Mouse (Mus musculus): ENCODE results near the gene Olfr9. TPM values are rescaled to one million over a fixed set of nuclear protein-coding genes. Genes with fewer than 3 reads are reported as not detected.
A peak's percentile ranks its signal among the peaks of the same experiment; 100 is the strongest.

Olfr9 gene
- polyA plus RNA-seq, 1 experiment from 2014 or later, result not detected

DNA sequence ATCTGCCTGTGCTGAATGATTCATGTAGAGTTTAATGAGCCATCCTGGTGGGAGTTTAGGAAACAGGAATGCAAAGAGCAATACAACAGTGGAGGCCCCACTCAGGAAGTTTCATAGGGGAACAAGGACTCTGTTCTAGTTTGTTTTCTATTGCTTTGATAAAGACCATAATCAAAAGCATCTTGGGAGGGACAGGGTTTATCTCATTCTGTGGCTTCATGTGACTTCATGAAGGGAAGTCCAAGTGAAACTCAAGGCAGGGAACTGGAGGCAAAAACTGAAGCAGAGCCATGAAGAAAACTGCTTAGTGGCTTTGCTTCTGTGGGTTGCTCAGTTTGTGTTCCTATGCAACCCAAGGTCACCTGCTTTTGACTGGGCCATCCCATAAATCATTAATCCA is 25.2 kb downstream of the Olfr9 start:
- Histone ChIP-seq H3K27me3 (no peaks in the 10 kb centered on the region), H3K4me2 (no peak overlapping the region), H3K9me3 (no peaks in the 10 kb centered on the region), H3K36me3 (no peaks in the 10 kb centered on the region), H3K9ac (no peak overlapping the region), H3K4me1 (replicated peaks) (no peaks in the 10 kb centered on the region), H3K4me3 (no peak overlapping the region), H3K27ac (replicated peaks) (no peak overlapping the region)
- no peak for ATAC-seq (ENCODE audit: low FRiP score, low read depth)

DNA sequence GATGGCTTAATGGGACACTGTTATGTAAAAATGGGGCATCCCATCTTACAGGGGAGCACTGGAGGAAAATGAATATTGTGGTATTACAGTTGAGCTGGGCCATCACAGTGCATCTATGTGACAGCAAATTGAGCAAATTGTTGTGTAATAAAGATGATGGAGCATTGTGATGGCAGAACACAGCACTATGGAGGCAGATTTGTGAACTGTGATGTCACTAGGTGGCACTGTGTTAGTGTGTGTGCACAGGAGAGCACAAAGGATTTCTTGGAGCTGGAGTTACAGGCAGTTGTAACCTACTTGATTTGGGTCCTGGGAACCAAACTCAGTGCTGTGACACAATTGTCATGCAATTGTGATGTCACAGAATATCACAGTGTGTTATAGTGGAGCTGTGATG is 34.1 kb downstream of the Olfr9 start:
- Histone ChIP-seq H3K9ac (no peak overlapping the region), H3K4me2 (no peak overlapping the region), H3K27ac (replicated peaks) (no peak overlapping the region), H3K27me3 (no peaks in the 10 kb centered on the region), H3K4me3 (no peak overlapping the region), H3K4me1 (replicated peaks) (no peaks in the 10 kb centered on the region), H3K9me3 (no peaks in the 10 kb centered on the region), H3K36me3 (no peaks in the 10 kb centered on the region)
- ATAC-seq (ENCODE audit: low FRiP score, low read depth), result peak; percentile 27; the same call in 1 of the 2 replicates

DNA sequence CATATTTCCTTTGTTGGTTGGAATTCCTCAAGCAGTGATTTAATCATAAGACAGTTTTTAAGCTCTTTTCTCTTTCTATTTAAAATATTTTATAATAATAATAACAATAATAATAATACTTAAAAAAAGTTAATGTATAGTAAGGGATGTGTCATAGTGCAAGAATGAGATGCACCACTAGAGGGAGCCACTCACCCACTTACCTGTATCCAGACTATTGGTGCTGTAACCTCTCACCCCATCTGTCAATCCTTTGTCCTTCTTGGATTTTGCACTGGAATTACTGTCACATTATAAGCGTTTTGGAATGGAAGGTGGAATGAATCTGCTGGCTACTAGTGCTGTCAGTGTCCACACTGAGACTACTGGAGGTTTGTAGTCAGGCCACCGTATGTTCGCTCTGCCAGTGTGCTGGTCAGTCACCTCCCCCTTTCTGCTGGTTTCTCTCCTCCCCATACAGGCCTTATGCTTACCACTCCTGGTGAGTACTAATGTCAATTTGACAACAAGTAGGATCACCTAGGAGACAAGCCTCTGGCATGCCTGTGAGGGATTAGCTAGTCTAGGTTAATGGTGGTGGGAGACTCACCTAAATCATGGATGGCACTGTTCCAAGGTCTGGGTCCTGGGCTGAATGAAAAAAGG is 36.9 kb downstream of the Olfr9 start:
- no peaks in the 10 kb centered on the region for H3K36me3 ChIP-seq
- WGBS, result 61% methylated on average over 3 of the region's 3 CpGs
- no peak overlapping the region for H3K4me2 ChIP-seq
- no peak overlapping the region for H3K9ac ChIP-seq
- no peaks in the 10 kb centered on the region for H3K9me3 ChIP-seq
- ATAC-seq (ENCODE audit: low FRiP score, low read depth), result peak; percentile 84; the same call in 1 of the 2 replicates
- no peaks in the 10 kb centered on the region for H3K4me1 ChIP-seq (replicated peaks)
- no peak overlapping the region for H3K4me3 ChIP-seq
- no peak overlapping the region for H3K27ac ChIP-seq (replicated peaks)
- H3K27me3 ChIP-seq, result no peaks in the 10 kb centered on the region

DNA sequence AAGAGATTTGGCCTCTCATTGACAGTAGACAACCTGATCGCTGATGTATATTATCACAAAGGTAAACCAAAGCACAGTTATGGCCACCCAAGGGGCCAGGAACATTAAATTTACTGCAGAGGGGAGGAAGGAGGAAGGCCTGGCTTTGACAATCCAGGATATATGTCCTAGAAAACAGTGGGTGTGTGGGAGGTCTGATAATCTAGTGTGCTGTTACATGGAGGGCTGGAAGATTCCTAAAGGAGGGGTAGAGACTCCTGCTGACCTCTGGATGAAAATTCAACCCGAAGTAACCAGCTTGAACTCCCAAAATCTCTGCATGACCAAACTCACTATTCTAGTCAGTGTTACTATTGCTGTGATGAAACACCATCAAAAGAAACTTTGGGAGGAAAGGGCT is 39.1 kb downstream of the Olfr9 start:
- no peak for ATAC-seq (ENCODE audit: low FRiP score, low read depth)
- WGBS, result 84% methylated on average over 2 of the region's 2 CpGs

DNA sequence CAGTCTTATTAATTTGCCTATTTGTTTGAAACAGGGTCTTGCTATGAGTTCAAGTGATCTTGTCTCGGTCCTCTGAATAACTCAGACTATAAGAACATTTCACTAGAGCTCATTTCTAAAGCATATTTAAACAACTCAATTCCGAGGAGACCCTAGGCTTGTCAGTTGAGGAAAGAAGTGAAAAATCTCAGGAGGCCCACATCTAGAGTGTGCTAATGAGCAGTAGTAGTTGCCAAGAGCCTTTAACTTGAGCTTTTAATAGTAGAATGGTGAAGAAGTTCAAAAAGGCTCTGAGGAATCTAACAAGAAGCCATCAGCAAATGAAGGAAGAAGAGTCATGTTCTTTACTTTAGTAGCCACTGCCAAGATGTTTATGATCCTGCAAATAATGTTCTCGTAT is 50.6 kb downstream of the Olfr9 start, which contains the start of gene Olfr764-ps1:
Olfr764-ps1 (minus strand) TSS at position 101 of the 400 bp plus-strand sequence.
- no peak within 1 kb of the TSS for H3K27ac ChIP-seq (replicated peaks)
- no peak within 1 kb of the TSS for H3K4me2 ChIP-seq
- H3K4me3 ChIP-seq, result no peak within 1 kb of the TSS
- H3K27me3 ChIP-seq, result no peaks in the 10 kb centered on the region
- 86% methylated on average over 3 of the region's 3 CpGs for WGBS
- no peaks in the 10 kb centered on the region for H3K36me3 ChIP-seq
- H3K4me1 ChIP-seq (replicated peaks), result no peaks in the 10 kb centered on the region
- H3K9ac ChIP-seq, result no peak within 1 kb of the TSS
- no peaks in the 10 kb centered on the region for H3K9me3 ChIP-seq
- ATAC-seq (ENCODE audit: low FRiP score, low read depth), result no peak

More for the DNA sequence above, 39.1 kb downstream of the Olfr9 start:
- no peak overlapping the region for H3K9ac ChIP-seq
- H3K4me2 ChIP-seq, result no peak overlapping the region
- H3K9me3 ChIP-seq, result no peaks in the 10 kb centered on the region
- H3K27ac ChIP-seq (replicated peaks), result no peak overlapping the region
- H3K36me3 ChIP-seq, result no peaks in the 10 kb centered on the region
- no peak overlapping the region for H3K4me3 ChIP-seq
- no peaks in the 10 kb centered on the region for H3K27me3 ChIP-seq
- no peaks in the 10 kb centered on the region for H3K4me1 ChIP-seq (replicated peaks)

Other genes with a start within 250 kb of the Olfr9 start
- gene Dgka, start 244.6 kb upstream of the Olfr9 start, polyA plus RNA-seq (2015; fragmentation: Nextera tagmentation; extraction: Ambion mirVana), result 7.7 and 8.9 TPM in 2 replicates
- gene Pym1, start 241.5 kb upstream of the Olfr9 start, polyA plus RNA-seq (2015; fragmentation: Nextera tagmentation; extraction: Ambion mirVana), result 44.5 and 47.0 TPM in 2 replicates
- gene Mmp19, start 198.5 kb upstream of the Olfr9 start, polyA plus RNA-seq (2015; fragmentation: Nextera tagmentation; extraction: Ambion mirVana), result 0.73 and 0.98 TPM in 2 replicates
- gene Dnajc14, start 185.4 kb upstream of the Olfr9 start, polyA plus RNA-seq (2015; fragmentation: Nextera tagmentation; extraction: Ambion mirVana), result 50.5 and 51.9 TPM in 2 replicates
- gene Tmem198b, start 185.1 kb upstream of the Olfr9 start, polyA plus RNA-seq (2015; fragmentation: Nextera tagmentation; extraction: Ambion mirVana), result 17.0 and 19.9 TPM in 2 replicates
- gene Sarnp, start 172.1 kb upstream of the Olfr9 start, polyA plus RNA-seq (2015; fragmentation: Nextera tagmentation; extraction: Ambion mirVana), result 146 and 151 TPM in 2 replicates
- 28.1 and 28.8 TPM in 2 replicates for gene Ormdl2, start 167.8 kb upstream of the Olfr9 start, polyA plus RNA-seq (2015; fragmentation: Nextera tagmentation; extraction: Ambion mirVana)
- 8.6 and 8.9 TPM in 2 replicates for gene Gdf11, start 97.7 kb upstream of the Olfr9 start, polyA plus RNA-seq (2015; fragmentation: Nextera tagmentation; extraction: Ambion mirVana)
- gene Cd63, start 88.4 kb upstream of the Olfr9 start, polyA plus RNA-seq (2015; fragmentation: Nextera tagmentation; extraction: Ambion mirVana), result 262 and 274 TPM in 2 replicates
- gene Rdh5, start 66.5 kb upstream of the Olfr9 start, polyA plus RNA-seq (2015; fragmentation: Nextera tagmentation; extraction: Ambion mirVana), result 20.9 and 22.1 TPM in 2 replicates
- gene Bloc1s1, start 65.4 kb upstream of the Olfr9 start, polyA plus RNA-seq (2015; fragmentation: Nextera tagmentation; extraction: Ambion mirVana), result 266 and 268 TPM in 2 replicates
- 8.9 TPM in 2 replicates for gene Itga7, start 55.6 kb upstream of the Olfr9 start, polyA plus RNA-seq (2015; fragmentation: Nextera tagmentation; extraction: Ambion mirVana)
- gene Mettl7b, start 28.4 kb upstream of the Olfr9 start, polyA plus RNA-seq (2015; fragmentation: Nextera tagmentation; extraction: Ambion mirVana), result not detected in 2 replicates
- not detected in 2 replicates for gene Olfr763, start 21.4 kb downstream of the Olfr9 start, polyA plus RNA-seq (2015; fragmentation: Nextera tagmentation; extraction: Ambion mirVana)
- gene Olfr764-ps1, start 50.5 kb downstream of the Olfr9 start, polyA plus RNA-seq (2015; fragmentation: Nextera tagmentation; extraction: Ambion mirVana), result not detected in 2 replicates
- not detected in 2 replicates for gene Olfr765, start 60.6 kb downstream of the Olfr9 start, polyA plus RNA-seq (2015; fragmentation: Nextera tagmentation; extraction: Ambion mirVana)
- gene Olfr766-ps1, start 79.5 kb downstream of the Olfr9 start, polyA plus RNA-seq (2015; fragmentation: Nextera tagmentation; extraction: Ambion mirVana), result not detected in 2 replicates
- not detected in 2 replicates for gene Olfr767, start 93.5 kb downstream of the Olfr9 start, polyA plus RNA-seq (2015; fragmentation: Nextera tagmentation; extraction: Ambion mirVana)
- gene Olfr768, start 109.9 kb downstream of the Olfr9 start, polyA plus RNA-seq (2015; fragmentation: Nextera tagmentation; extraction: Ambion mirVana), result not detected in 2 replicates
- gene Olfr769, start 128.4 kb downstream of the Olfr9 start, polyA plus RNA-seq (2015; fragmentation: Nextera tagmentation; extraction: Ambion mirVana), result not detected in 2 replicates
- not detected in 2 replicates for gene Olfr770, start 149.6 kb downstream of the Olfr9 start, polyA plus RNA-seq (2015; fragmentation: Nextera tagmentation; extraction: Ambion mirVana)
- gene Olfr771, start 175.3 kb downstream of the Olfr9 start, polyA plus RNA-seq (2015; fragmentation: Nextera tagmentation; extraction: Ambion mirVana), result not detected in 2 replicates
- gene Olfr772, start 188.5 kb downstream of the Olfr9 start, polyA plus RNA-seq (2015; fragmentation: Nextera tagmentation; extraction: Ambion mirVana), result not detected in 2 replicates
- gene Olfr773, start 198.0 kb downstream of the Olfr9 start, polyA plus RNA-seq (2015; fragmentation: Nextera tagmentation; extraction: Ambion mirVana), result not detected in 2 replicates
- gene Olfr774, start 246.8 kb downstream of the Olfr9 start, polyA plus RNA-seq (2015; fragmentation: Nextera tagmentation; extraction: Ambion mirVana), result not detected in 2 replicates

All from hindbrain, embryonic 15.5 days (tissue).